Mouse (Mus musculus) C2C12 (cell line): Measurements from ENCODE around the gene Slc30a5.

Experiments used
- FOSL1 ChIP-seq: IDR thresholded peaks from one replicate; pipeline ENCODE4 v1.8.0; 2011; ENCODE audit warnings: mild to moderate bottlenecking, low read length; ENCODE audit not compliant: poor library complexity, insufficient read depth, severe bottlenecking
- USF1 ChIP-seq: IDR thresholded peaks from one replicate; pipeline ENCODE4 v1.6.1; 2011; ENCODE audit warnings: low read depth, mild to moderate bottlenecking, control low read depth, moderate library complexity

GRCm38 (mm10) chr13:100825627-100826410 is 7.4 kb downstream of the Slc30a5 start:
- TF ChIP-seq USF1 (no peak), FOSL1 (no peak)
